Mouse (Mus musculus) thymus, adult 2 months (tissue): ENCODE results near the gene Crb1. TPM values are rescaled to one million over a fixed set of nuclear protein-coding genes. Genes with fewer than 3 reads are reported as not detected.

ENCODE experiments used
- DNase-seq: peaks from one replicate; pipeline ENCODE4 v3.0.0; 2021
- H3K27ac ChIP-seq: fragments of 200-500 bp; 2 replicates; pipeline ENCODE4 v1.5.1; 2012; ENCODE audit warnings: low read length, control low read depth; ENCODE audit not compliant: control insufficient read depth, insufficient read depth
- H3K27me3 ChIP-seq: fragments of 200-500 bp; 2 replicates; pipeline ENCODE4 v1.6.1; 2012; ENCODE audit warnings: mild to moderate bottlenecking, low read length, moderate library complexity, mixed read lengths; ENCODE audit not compliant: control insufficient read depth, insufficient read depth
- H3K36me3 ChIP-seq: fragments of 200-500 bp; 2 replicates; pipeline ENCODE4 v1.6.1; 2012; ENCODE audit warnings: mild to moderate bottlenecking, low read length, moderate library complexity; ENCODE audit not compliant: control insufficient read depth, insufficient read depth
- H3K4me1 ChIP-seq: fragments of 200-500 bp; replicated peaks from 2 replicates; pipeline ENCODE4 v1.6.1; 2012; ENCODE audit warnings: low read length; ENCODE audit not compliant: control insufficient read depth, insufficient read depth
- H3K4me3 ChIP-seq: fragments of 200-500 bp; 2 replicates; pipeline ENCODE4 v1.5.1; 2012; ENCODE audit warnings: mild to moderate bottlenecking, low read length, control low read depth, moderate library complexity; ENCODE audit not compliant: control insufficient read depth, insufficient read depth
- CTCF ChIP-seq: fragments of 200-500 bp; IDR thresholded peaks from 2 replicates; pipeline ENCODE4 v1.5.1; 2012; ENCODE audit warnings: mild to moderate bottlenecking, control low read depth, low read length, moderate library complexity, borderline replicate concordance; ENCODE audit not compliant: control insufficient read depth, poor library complexity, insufficient read depth; ENCODE audit errors: extremely low read depth
- POLR2A ChIP-seq: fragments of 200-500 bp; IDR thresholded peaks from 2 replicates; pipeline ENCODE4 v1.6.1; 2012; ENCODE audit warnings: mild to moderate bottlenecking, low read length, control low read depth, moderate library complexity; ENCODE audit not compliant: control insufficient read depth, poor library complexity, insufficient read depth; ENCODE audit errors: extremely low read depth
- WGBS: fragments of 180-500 bp; shearing (Covaris S2); methylation state at CpG from one replicate; pipeline ENCODE4 v1.1.7; 2018; 5-methylcytosine and 5-hydroxymethylcytosine counted together
- polyA plus RNA-seq: library from polyadenylated mRNA; depleted of rRNA; stranded (reverse); fragments of >200 nt; gene quantifications from 2 replicates; pipeline ENCODE4 v1.2.3, GENCODE M21; 2012; rRNA removed

Gene Crb1
- polyA plus RNA-seq, 1 experiment, result 0.03 TPM

DNA sequence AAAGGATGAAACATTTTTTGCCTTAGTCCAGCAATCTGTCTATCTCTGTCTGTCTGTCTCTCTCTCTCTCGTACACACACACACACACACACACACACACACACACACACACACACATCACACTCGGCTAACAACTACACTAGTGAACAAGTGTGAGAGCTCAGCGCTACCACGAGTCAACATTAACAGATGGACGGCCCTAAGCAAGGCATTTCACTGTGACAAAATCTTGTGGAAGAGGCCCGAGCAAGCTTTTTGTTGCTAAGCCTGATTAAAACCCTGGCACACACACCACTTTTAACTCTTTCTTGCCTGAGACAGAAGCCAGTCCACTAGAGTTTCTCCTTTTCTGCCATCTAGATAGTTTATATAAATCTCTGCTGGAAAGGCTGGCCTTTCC, 223.4 kb downstream of the Crb1 start:
- H3K27ac ChIP-seq, result no peak overlapping the region
- no peaks in the 10 kb centered on the region for H3K27me3 ChIP-seq
- DNase-seq, result no peak
- TF ChIP-seq CTCF (no peak), POLR2A (no peak)
- no peak overlapping the region for H3K4me3 ChIP-seq
- no peaks in the 10 kb centered on the region for H3K4me1 ChIP-seq
- 91% methylated on average over 6 of the region's 6 CpGs for WGBS
- H3K36me3 ChIP-seq, result no peaks in the 10 kb centered on the region

DNA sequence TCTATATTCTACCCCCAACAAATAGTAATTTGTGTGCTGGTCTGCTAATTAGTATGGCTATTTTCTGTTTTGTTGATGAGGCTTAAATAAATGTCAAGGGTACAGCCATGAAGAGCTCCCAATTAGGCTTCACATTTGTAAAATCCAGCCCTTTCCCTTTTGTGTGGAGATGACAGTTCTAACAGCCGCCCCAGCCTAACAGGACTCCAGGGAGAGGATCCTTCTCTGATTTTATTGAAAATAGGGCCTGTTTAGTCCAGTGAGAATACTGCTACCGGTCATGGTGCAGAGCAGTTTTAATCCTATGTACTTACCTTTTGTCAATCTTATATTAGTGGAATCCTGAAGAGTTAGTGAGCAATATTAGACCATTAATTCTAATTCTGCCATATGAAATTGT, 223.9 kb downstream of the Crb1 start:
- Histone ChIP-seq H3K27ac (no peak overlapping the region), H3K36me3 (no peaks in the 10 kb centered on the region), H3K27me3 (no peaks in the 10 kb centered on the region), H3K4me1 (no peaks in the 10 kb centered on the region), H3K4me3 (no peak overlapping the region)
- WGBS, result 93% methylated on average over 2 of the region's 2 CpGs
- TF ChIP-seq POLR2A, result no peak
- TF ChIP-seq CTCF, result no peak
- no peak for DNase-seq

Other genes with a start within 250 kb of the Crb1 start
- 4.4 and 4.9 TPM in 2 replicates for gene Zbtb41, start 45.2 kb upstream of the Crb1 start, polyA plus RNA-seq
- 4.7 and 6.6 TPM in 2 replicates for gene Aspm, start 77.7 kb upstream of the Crb1 start, polyA plus RNA-seq
- 0.09 TPM in 1 of 2 replicates, not detected in the other for gene F13b, start 124.6 kb upstream of the Crb1 start, polyA plus RNA-seq
- not detected in 2 replicates for gene Cfhr1, start 183.2 kb upstream of the Crb1 start, polyA plus RNA-seq